Mouse (Mus musculus): ENCODE measurements around the gene Rad1. TPM values are rescaled to one million over a fixed set of nuclear protein-coding genes. Genes with fewer than 3 reads are reported as not detected.
A peak's percentile ranks its signal among the peaks of the same experiment; 100 is the strongest.
"Not testable (repeated sequence)": the region's sequence is repeated elsewhere in the genome, so short reads cannot be mapped to it uniquely, and the experiment has no call there.

The Rad1 gene
- total RNA-seq, 2 experiments from 2014 or later: 3.9 to 5.2 TPM

DNA sequence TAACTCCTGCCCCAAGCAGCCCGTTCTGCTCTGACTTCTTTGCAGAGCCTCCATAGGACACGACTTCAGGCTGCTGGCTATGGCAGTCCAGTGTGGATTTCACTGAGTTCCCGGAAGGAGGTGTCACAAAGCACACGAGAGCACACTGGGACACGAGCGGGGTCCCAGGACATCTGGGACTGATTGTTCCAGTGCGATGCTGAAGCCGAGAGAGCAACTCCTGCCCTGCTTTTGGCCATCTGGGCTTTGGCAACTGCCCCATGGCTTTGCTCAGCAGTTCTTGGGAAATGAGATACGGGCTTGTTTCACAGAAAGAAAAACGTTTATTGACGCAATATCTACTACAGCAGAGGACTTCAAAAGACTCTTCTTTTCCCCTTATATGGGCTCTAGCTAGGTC, 20.3 kb downstream of the Rad1 start:
- peak; percentile 53 for DNase-seq (ENCODE audit: low spot score)

GRCm38 (mm10) chr15:10515166-10515565, 29.3 kb downstream of the Rad1 start:
- no peak for DNase-seq (ENCODE audit: low spot score)

- DNase-seq (ENCODE audit: low spot score): no peak
These were observed 40.1 kb downstream of the Rad1 start for GRCm38 (mm10) chr15:10525896-10526295.

DNA sequence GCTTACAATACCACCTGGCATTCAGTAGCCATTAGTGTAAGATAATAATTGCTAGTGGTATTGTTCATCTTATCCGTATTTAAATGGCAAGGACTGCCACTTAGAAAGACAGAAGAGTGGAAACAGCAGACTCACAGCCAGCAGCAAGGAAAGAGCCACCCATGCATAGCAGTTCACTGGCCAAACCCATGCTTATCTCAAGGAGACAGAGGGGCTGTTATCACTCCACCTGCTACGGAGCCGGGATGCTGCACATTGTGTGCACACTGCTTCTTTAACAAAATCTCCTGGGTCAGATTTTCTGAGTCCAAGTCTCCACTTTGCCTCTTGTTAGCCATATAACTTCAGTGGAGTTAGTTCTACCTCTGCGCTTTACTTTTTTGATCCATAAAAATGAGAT, 45.5 kb downstream of the Rad1 start:
- no peak for DNase-seq (ENCODE audit: low spot score)

- not testable (repeated sequence) for DNase-seq (ENCODE audit: low spot score)
These were observed 47.5 kb downstream of the Rad1 start for GRCm38 (mm10) chr15:10533361-10533760.

GRCm38 (mm10) chr15:10534591-10534990, 48.8 kb downstream of the Rad1 start:
- DNase-seq (ENCODE audit: low spot score): no peak

DNA sequence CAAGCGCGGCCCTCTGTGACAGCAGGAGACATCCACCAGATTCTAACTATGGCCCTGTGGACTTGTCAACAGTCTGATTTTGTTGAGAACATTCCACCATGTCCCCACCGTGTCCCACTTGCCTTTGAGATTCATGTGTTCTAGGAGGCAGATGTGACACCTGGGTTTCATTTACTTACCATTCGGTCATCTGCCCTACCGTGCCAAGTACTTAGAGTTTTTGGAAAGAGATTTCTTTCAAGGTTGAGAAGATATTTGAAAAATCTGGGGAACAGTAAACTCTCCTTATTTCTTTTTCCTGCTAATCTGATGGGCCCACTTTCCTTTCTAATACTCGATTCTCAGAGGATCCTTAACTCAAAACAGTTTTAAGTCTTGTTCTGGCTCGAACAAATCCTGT, 50.2 kb downstream of the Rad1 start:
- DNase-seq (ENCODE audit: low spot score): no peak

GRCm38 (mm10) chr15:10540271-10541088, 54.7 kb downstream of the Rad1 start:
- DNase-seq (ENCODE audit: low spot score): no peak

Other genes starting within 250 kb of the Rad1 start
- gene Gm21973, start 160.6 kb upstream of the Rad1 start, total RNA-seq (2021): not detected
- not detected for gene Agxt2, start 127.5 kb upstream of the Rad1 start, total RNA-seq (2021)
- gene Dnajc21, start 15.5 kb upstream of the Rad1 start, total RNA-seq (2021): 10 to 100 TPM; 70.1 to 79.0 TPM
- 10 to 100 TPM; 16.7 to 18.0 TPM for gene Brix1, start 71 bp upstream of the Rad1 start, total RNA-seq (2021)
- not detected for gene Ttc23l, start 72.7 kb downstream of the Rad1 start, total RNA-seq (2021)
- 1 to 10 TPM; 5.5 to 7.0 TPM for gene Rai14, start 228.6 kb downstream of the Rad1 start, total RNA-seq (2021)

All from gastrocnemius, adult 18-20 months (tissue).